Mouse (Mus musculus) heart, adult 2 months (tissue): ENCODE measurements at regions not wholly inside any gene's neighbourhood (a gene's known extent, or its start where the extent isn't known, plus 50 kb on each side); places are given as distances from the start of the nearest gene placed in this dataset.

ENCODE experiments used
- CTCF ChIP-seq: fragments of 200-600 bp; IDR thresholded peaks from 2 replicates; pipeline ENCODE4 v1.8.1; 2022; ENCODE audit warnings: antibody characterized with exemption, mild to moderate bottlenecking, moderate library complexity
- POLR2A ChIP-seq: fragments of 200-500 bp; IDR thresholded peaks from 2 replicates; pipeline ENCODE4 v1.6.1; 2011; ENCODE audit warnings: mild to moderate bottlenecking, low read depth, low read length, control low read depth; ENCODE audit not compliant: insufficient read depth

DNA sequence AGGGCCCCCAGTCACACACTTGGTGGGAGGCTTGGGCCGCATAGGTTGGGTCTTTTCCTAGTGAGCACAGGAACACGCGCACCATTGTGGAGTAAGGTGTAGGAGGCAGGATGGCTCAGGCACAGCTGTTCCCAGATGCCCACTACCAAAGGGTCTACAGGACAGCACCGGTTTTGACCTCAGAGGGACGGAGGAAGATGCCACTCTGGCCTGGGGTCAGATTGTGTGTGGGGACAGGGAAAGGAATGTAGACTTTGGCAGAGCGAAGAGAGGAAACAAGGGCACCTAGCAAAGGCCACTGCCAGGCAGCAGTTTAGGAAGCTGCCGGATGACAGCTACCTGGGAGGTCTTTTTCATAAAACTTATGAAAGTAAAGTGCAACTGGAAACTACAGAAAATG is 73.5 kb upstream of the Slc25a13 start:
- no peak for TF ChIP-seq CTCF
- TF ChIP-seq POLR2A = no peak
